Mouse (Mus musculus) thymus, postnatal 0 days (tissue): ENCODE measurements around the gene Tmem56. TPM values are rescaled to one million over a fixed set of nuclear protein-coding genes. Genes with fewer than 3 reads are reported as not detected.

Source experiments
- DNase-seq: peaks from one replicate; pipeline ENCODE4 v3.0.0-alpha.2; 2015; ENCODE audit warnings: low spot score
- polyA plus RNA-seq: library from polyadenylated mRNA; unstranded; fragments of >200 nt; fragmentation: Nextera tagmentation; extraction: Ambion mirVana; gene quantifications from 2 replicates; pipeline ENCODE4 v1.2.1, GENCODE M21; 2015

Gene Tmem56
- polyA plus RNA-seq, 1 experiment from 2014 or later, result 0.35 TPM

- DNase-seq, result no peak
Measured at GRCm38 (mm10) chr3:121279679-121280078, 3.2 kb downstream of the Tmem56 start.

- DNase-seq, result no peak
Measured at GRCm38 (mm10) chr3:121277557-121277956, 5.3 kb downstream of the Tmem56 start.

GRCm38 (mm10) chr3:121277009-121277408, 5.9 kb downstream of the Tmem56 start:
- DNase-seq, result no peak

- no peak for DNase-seq
Measured at GRCm38 (mm10) chr3:121274010-121274409, 8.9 kb downstream of the Tmem56 start.

GRCm38 (mm10) chr3:121272577-121272976, 10.3 kb downstream of the Tmem56 start:
- no peak for DNase-seq

- no peak for DNase-seq
Measured at GRCm38 (mm10) chr3:121267283-121267682, 15.6 kb downstream of the Tmem56 start.

GRCm38 (mm10) chr3:121264242-121264641, 18.7 kb downstream of the Tmem56 start:
- DNase-seq, result no peak

- peak; percentile 21 for DNase-seq
Measured at GRCm38 (mm10) chr3:121263205-121263548, 19.7 kb downstream of the Tmem56 start.

GRCm38 (mm10) chr3:121262521-121263204, 20.2 kb downstream of the Tmem56 start:
- peak; percentile 38 for DNase-seq

- DNase-seq, result no peak
Measured at GRCm38 (mm10) chr3:121261939-121262520, 20.9 kb downstream of the Tmem56 start.

GRCm38 (mm10) chr3:121261251-121261650, 21.6 kb downstream of the Tmem56 start:
- DNase-seq, result no peak

- no peak for DNase-seq
Measured at GRCm38 (mm10) chr3:121260831-121261230, 22.1 kb downstream of the Tmem56 start.

GRCm38 (mm10) chr3:121260041-121260440, 22.9 kb downstream of the Tmem56 start:
- DNase-seq, result no peak

- no peak for DNase-seq
Measured at GRCm38 (mm10) chr3:121258521-121259478, 24.1 kb downstream of the Tmem56 start.

- no peak for DNase-seq
Measured at GRCm38 (mm10) chr3:121257418-121257817, 25.5 kb downstream of the Tmem56 start.

- no peak for DNase-seq
Measured at GRCm38 (mm10) chr3:121256131-121256530, 26.8 kb downstream of the Tmem56 start.

GRCm38 (mm10) chr3:121255501-121255900, 27.4 kb downstream of the Tmem56 start:
- no peak for DNase-seq

- no peak for DNase-seq
Measured at GRCm38 (mm10) chr3:121250576-121251433, 32.1 kb downstream of the Tmem56 start.

- DNase-seq, result no peak
Measured at GRCm38 (mm10) chr3:121250048-121250447, 32.9 kb downstream of the Tmem56 start.

GRCm38 (mm10) chr3:121242941-121243340, 40.0 kb downstream of the Tmem56 start:
- DNase-seq, result peak; percentile 70
